Mouse (Mus musculus) testis, postnatal 10 days (tissue): ENCODE data around the gene Mllt3.

Experiments used
- DNase-seq: peaks from one replicate; pipeline ENCODE4 v3.0.0; 2021; ENCODE audit warnings: low spot score

Mllt3 gene

GRCm38 (mm10) chr4:88033216-88033653 lies at the start of gene Mllt3:
Mllt3 (minus strand) TSS chr4:88033364.
- DNase-seq = peak; percentile 97

DNA sequence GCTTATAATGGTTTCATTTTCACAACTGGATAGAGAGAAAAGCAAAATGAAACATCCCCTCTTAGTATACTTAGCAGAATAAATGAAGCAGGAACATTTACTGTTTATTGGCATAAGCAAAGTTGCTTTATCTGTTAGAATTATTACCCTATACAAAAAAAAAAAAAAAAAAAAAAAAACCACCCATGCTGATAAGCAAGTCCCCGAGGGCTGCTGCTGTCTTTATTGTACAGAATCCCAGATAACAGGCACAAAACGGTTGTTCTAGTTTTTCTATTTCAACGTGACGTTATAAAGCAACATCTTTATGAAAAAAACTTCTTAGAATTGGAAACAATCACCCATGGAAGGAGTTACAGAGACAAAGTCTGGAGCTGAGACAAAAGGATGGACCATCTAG lies 49.2 kb upstream of the Mllt3 start:
- no peak for DNase-seq

- DNase-seq = no peak
Observed at GRCm38 (mm10) chr4:88081885-88082284, 48.7 kb upstream of the Mllt3 start.

- no peak for DNase-seq
Observed at GRCm38 (mm10) chr4:88081417-88081816, 48.3 kb upstream of the Mllt3 start.

DNA sequence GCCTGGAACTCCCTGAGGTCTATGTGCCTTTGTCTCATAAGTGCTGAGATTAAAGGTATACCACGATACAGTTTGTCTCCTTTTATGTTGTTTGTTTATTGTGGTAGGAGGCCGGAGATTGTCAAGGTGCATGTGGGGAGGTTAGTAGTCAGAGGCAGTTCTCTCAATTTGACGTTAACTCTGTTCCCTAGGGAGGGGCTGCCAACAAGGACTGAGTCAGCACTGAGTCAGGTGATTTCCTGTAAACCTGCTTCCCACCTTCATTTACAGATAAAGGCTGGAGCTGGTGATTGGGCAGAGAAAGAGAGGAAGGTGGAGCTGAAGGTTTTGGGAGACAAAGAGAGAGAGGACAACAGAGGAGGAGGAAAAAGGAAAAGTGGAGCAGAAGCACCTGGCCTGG lies 45.8 kb upstream of the Mllt3 start:
- DNase-seq = no peak

DNA sequence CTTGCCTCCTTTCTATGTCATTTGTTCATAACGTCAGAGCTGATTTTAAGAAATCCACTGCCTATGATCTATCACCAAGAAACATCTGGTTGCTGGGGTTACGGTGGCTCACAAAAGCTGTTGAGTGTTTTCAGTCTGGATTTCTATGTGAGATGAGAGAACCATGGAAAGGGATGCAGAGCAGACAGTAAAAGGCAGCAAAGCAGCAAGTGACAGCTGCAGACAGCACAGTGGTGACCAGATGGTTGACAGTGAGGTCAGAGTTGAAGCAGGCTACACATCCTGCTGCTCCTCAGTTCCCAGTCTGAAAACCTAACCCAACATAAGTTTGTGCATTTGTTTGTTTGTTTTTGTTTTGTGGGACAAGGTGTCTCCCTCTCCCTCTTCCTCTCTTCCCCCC lies 42.2 kb upstream of the Mllt3 start:
- no peak for DNase-seq

DNA sequence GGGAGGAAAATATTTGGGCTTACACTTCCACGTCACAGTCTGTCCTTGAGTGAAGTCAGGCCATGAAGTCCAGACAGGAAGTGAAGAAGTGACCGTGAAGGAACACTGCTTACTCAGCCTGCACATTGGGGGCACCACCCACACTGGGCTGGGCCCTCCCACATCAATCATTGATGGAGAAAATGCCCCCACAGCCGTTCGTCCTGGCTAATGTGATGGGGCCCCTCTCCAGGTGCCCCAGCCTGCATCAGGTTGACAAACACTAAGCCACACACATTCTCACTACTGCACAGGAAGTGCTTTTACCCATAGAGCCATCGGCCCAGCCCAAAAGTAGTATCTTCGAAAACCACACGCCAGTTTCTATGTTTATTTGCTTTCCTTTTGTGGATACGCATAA lies 13.1 kb upstream of the Mllt3 start:
- DNase-seq = no peak

DNA sequence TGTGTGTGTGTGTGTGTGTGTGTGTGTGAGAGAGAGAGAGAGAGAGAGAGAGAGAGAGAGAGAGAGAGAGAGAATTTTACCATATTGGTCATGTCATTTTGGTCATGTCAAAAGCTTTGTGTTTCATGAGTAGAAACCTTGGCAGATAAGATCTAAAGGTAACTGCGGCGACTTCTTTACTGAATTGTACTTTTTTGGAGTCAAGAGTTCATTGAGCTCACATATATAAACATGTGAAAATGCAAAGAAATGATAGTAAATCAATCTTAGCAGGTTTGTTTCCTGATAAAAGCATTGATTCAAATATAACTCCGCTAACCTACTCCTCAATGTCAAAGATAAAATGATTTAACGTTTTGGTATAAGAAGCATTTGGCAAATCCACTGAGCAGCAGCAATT lies 12.0 kb upstream of the Mllt3 start:
- DNase-seq = no peak

- DNase-seq = peak; percentile 62
Observed at GRCm38 (mm10) chr4:88035361-88035760, 2.2 kb upstream of the Mllt3 start.

DNA sequence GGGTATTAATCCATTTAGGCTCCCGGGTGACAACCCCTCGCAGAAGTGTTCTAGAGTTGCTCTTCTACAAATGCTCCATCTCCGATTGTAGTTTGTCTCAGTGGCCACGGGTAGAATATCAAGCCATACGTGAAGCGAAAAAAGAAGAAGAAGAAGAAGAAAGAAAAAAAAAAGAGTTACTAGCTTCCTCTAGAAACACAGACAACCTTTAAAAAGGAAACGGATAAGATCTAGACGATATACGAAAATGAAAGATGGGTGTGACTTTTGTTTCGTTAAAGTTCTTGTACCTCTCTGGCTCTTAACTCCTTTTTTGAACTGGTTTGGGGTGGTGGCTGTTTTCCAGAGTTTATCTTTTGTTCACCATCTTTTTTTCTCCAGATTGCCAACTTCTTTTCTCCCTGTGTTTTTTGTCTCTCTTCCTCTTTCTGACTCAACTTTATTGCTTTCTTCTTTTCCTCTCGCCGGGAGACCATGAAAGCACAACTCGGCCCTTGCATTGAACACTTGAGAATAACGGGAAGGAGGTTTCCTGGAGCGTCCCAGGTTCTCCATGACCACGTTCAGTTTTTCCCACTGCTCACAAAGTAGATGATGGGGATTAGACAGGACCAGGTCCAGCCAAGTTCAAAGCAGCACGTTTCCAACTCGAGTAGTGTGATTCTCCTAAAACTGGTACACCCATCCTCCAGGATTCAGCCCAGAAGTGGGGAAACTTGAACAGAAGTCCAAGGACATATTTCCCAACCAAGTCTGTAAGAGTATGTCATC lies 1.4 kb upstream of the Mllt3 start:
- DNase-seq = no peak

DNA sequence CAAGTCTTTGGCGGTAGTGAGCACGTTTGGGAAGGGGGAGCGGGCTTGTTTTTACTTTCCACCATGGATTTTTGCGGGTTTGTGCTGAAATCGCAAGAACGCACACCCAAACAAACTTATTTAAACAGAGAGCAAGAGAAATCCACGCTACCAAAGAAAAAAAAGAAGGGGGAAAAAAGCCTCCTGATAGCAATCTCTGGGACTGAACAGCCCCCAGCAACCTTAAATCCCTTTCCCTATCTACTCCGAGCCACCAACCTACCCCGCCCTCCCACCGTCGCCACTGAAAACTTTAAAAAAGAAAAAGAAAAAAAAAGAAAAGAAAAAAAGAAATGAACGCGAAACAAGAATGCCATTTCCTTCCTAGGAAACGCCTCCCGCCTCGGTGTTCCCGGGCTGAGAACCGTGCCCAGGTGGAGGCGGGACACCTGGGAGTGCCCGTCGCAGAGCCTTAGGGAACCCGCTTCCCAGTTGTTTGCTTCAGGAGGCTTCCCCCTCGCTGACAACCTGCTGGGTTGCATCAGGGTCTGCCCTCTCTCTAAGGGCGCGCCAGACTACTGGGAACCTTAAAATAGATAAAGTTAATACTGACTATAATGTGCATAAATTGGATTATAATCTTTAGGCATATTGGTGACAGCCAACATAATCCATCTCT lies 694 bp upstream of the Mllt3 start:
- peak; percentile 46 for DNase-seq

- DNase-seq = peak; percentile 67
Observed at GRCm38 (mm10) chr4:88032151-88033098, 739 bp downstream of the Mllt3 start.

- peak; percentile 76 for DNase-seq
Observed at GRCm38 (mm10) chr4:88031211-88032150, 1.7 kb downstream of the Mllt3 start.

GRCm38 (mm10) chr4:88023567-88023966 lies 9.6 kb downstream of the Mllt3 start:
- no peak for DNase-seq

DNA sequence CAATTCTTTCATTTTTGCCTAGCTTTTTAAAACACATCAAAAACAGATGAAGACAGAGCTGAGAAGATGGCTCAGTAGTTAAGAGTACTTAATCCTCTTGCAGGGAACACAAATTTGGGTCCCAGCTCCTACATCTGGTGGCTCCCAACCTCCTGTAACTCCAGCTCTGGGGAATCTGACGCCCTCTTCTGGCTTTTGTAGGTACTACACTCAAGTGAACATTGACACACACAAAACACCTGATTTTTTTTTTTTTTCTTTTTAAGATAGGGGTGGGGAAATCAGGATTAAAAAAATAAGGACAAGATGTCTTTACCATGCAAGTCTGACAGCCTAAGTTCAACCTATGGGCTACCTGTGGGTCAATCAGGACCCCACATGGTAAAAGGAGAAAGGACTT lies 10.5 kb downstream of the Mllt3 start:
- no peak for DNase-seq

GRCm38 (mm10) chr4:88020421-88020820 lies 12.7 kb downstream of the Mllt3 start:
- no peak for DNase-seq

DNA sequence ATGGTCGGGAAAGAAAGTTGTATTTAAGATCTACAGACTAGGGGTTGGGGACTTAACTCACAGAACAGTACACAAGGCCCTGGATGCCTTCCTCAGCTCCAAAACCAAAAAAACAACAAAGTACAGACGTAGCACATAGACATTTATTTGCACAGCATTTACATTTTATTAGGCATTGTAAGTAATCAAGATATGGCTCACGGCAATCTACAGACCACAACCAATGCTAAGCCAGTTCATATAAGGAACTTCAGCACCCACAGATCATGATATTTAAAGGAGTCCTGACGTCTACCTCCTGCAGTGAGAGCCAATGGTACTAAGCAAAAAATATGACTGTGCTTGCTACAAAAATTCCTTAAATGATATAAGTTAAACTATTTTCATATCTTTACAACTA lies 13.5 kb downstream of the Mllt3 start:
- no peak for DNase-seq

DNA sequence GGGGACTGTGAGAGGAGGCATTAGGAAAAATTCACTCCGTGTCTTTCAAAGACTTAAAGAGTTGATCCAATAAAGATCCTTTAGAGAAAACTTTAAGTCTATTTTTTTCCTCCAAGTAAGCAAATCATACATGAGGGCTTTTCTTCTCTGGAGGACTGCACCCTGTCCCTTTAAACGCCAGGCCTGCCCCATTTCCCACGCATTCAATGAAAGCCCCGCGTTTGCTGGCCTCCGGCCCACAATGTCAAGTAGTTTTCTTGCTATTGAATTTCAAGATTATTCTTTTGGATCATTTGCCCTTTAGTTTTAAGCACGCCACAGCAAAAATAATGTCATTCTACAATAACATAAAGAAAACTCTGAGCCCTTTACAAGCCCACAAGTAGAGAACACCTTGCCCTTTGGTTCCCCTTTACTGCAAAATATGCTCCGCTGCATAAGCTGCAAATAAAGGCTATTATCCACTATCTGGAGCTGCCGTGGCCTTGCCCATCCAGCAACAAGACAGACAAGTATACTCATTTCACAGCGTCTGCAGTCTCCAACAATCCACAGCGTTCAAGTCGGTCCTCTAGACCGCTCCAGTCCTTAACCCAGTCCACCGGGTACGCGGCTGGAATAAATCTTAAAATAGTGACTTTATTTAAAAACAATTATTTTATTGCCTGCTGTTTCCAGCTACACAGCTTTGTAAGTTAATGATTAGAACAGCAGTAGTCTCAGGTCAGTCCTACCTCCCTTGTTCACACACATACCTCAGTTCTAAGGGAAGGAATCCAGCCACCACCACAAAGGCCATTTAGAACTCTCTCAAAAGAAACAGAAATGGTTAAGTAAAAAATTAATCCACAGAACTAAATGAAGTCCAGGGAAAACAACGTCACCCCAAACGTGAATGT lies 15.5 kb downstream of the Mllt3 start:
- no peak for DNase-seq

DNA sequence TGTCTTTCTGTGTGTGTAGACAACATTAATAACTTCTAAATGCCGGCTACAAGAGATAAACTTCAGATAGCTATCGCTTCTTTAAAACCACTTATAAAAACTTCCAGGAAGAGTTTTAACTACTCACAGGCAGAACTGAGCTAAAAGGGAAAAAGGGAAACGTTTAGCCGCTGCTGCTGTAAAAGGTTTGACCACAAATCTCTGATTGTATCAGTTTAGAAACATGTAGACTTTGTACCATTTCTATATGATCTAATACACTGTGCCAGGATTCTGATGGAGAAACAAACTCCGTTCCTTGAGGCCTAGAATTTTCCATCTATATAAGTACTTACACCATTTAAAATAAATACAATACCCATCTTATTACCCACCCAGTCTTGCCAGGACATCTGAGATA lies 17.4 kb downstream of the Mllt3 start:
- DNase-seq = no peak

- no peak for DNase-seq
Observed at GRCm38 (mm10) chr4:88015261-88015660, 17.9 kb downstream of the Mllt3 start.
